Mouse (Mus musculus) heart, embryonic 11.5 days (tissue): ENCODE data around the gene Ovca2. TPM values are rescaled to one million over a fixed set of nuclear protein-coding genes. Genes with fewer than 3 reads are reported as not detected.

Experiments used
- ATAC-seq: fragments of 200-750 bp; cut with Nextera tagmentation; replicated peaks from 2 replicates; pipeline ENCODE4 v1.8.0; 2017; ENCODE audit warnings: moderate library complexity; ENCODE audit not compliant: insufficient number of reproducible peaks, low FRiP score, low TSS enrichment
- H3K27ac ChIP-seq: fragments of 300-500 bp; sonication (generic); 2 replicates; pipeline ENCODE4 v1.5.1; 2014; ENCODE audit warnings: mild to moderate bottlenecking, low read depth, low read length
- H3K27me3 ChIP-seq: fragments of 300-500 bp; sonication (generic); 2 replicates; pipeline ENCODE4 v1.6.1; 2014; ENCODE audit warnings: mild to moderate bottlenecking, low read length, mixed read lengths; ENCODE audit not compliant: control insufficient read depth, insufficient read depth
- H3K36me3 ChIP-seq: fragments of 300-500 bp; sonication (generic); 2 replicates; pipeline ENCODE4 v1.6.1; 2014; ENCODE audit warnings: mild to moderate bottlenecking, low read length, moderate library complexity, mixed read lengths; ENCODE audit not compliant: control insufficient read depth, insufficient read depth
- H3K4me1 ChIP-seq: fragments of 300-500 bp; sonication (generic); 2 replicates; pipeline ENCODE4 v1.6.1; 2014; ENCODE audit warnings: low read length; ENCODE audit not compliant: control insufficient read depth, insufficient read depth
- H3K4me2 ChIP-seq: fragments of 300-500 bp; sonication (generic); 2 replicates; pipeline ENCODE4 v1.6.1; 2014; ENCODE audit warnings: mild to moderate bottlenecking, moderate library complexity
- H3K4me3 ChIP-seq: fragments of 300-500 bp; sonication (generic); 2 replicates; pipeline ENCODE4 v1.5.1; 2014; ENCODE audit warnings: low read depth, low read length
- H3K9ac ChIP-seq: fragments of 300-500 bp; sonication (generic); 2 replicates; pipeline ENCODE4 v1.6.1; 2014; ENCODE audit warnings: mild to moderate bottlenecking, low read depth, low read length, moderate library complexity
- H3K9me3 ChIP-seq: fragments of 300-500 bp; sonication (generic); replicated peaks from 2 replicates; pipeline ENCODE4 v1.6.1; 2016; ENCODE audit warnings: low read length; ENCODE audit not compliant: control insufficient read depth
- WGBS: fragments of 180-500 bp; shearing (Covaris S2); extraction: QIAGEN DNeasy Blood & Tissue Kit; methylation state at CpG from one replicate; pipeline ENCODE4 v1.1.7; 2014; ENCODE audit not compliant: insufficient replicate concordance; 5-methylcytosine and 5-hydroxymethylcytosine counted together
- polyA plus RNA-seq: library from polyadenylated mRNA; unstranded; fragments of >200 nt; fragmentation: Nextera tagmentation; extraction: Ambion mirVana; gene quantifications from 2 replicates; pipeline ENCODE4 v1.2.1, GENCODE M21; 2014

Gene Ovca2
- polyA plus RNA-seq, 1 experiment from 2014 or later = 23.4 TPM

DNA sequence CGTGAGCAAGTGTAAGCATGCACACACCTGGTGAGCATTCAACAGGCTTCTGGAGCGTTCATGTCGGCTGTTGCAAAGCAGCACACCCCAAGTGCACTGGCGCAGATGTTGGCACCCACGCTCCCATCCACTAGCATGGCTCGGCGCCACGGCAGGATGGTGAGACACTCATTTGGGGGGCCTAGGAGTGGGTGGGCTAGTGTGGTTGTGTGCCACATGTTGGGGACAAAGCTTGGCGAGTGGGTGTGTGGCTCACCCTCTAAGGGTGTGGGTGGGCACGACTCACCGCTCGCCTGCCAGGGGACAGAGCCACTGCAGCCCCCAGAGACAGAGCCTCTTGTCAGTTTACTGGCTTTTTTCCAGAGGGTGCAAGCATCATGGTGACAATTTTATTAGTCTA, 22.3 kb upstream of the Ovca2 start:
- Histone ChIP-seq H3K4me2 (no peak overlapping the region), H3K9ac (no peak overlapping the region), H3K4me3 (no peak overlapping the region), H3K27me3 (peaks cover 15% of the 10 kb centered on the region), H3K27ac (no peak overlapping the region), H3K36me3 (no peaks in the 10 kb centered on the region), H3K9me3 (no peaks in the 10 kb centered on the region), H3K4me1 (peaks cover 38% of the 10 kb centered on the region)
- no peak for ATAC-seq
- WGBS = 90% methylated on average over 12 of the region's 12 CpGs

DNA sequence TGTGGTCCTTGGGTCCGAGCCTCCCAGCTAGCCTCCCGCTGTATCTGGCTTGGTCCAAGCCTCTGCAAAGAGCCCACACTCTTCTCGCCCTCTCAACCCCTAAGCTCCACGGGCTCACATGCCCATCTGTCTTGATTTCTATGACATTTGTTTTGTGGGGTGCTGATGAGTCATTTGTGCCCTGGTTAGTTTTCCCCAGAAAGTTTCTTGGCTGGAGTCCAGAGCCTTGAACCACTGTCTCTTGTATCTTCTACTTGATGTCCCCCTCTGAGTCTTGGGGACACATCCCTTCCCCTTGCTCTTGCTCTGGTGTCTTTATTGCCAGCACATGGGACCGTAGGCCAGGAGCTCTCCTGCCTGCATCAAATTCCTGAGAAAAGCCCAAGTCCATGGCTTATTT, 21.3 kb upstream of the Ovca2 start:
- H3K9me3 ChIP-seq = no peaks in the 10 kb centered on the region
- WGBS = 84% methylated on average over 5 of the region's 5 CpGs
- no peak overlapping the region for H3K9ac ChIP-seq
- no peak overlapping the region for H3K27ac ChIP-seq
- H3K27me3 ChIP-seq = peaks cover 25% of the 10 kb centered on the region
- H3K4me3 ChIP-seq = no peak overlapping the region
- H3K4me1 ChIP-seq = peaks cover 42% of the 10 kb centered on the region
- H3K4me2 ChIP-seq = no peak overlapping the region
- no peaks in the 10 kb centered on the region for H3K36me3 ChIP-seq
- no peak for ATAC-seq

DNA sequence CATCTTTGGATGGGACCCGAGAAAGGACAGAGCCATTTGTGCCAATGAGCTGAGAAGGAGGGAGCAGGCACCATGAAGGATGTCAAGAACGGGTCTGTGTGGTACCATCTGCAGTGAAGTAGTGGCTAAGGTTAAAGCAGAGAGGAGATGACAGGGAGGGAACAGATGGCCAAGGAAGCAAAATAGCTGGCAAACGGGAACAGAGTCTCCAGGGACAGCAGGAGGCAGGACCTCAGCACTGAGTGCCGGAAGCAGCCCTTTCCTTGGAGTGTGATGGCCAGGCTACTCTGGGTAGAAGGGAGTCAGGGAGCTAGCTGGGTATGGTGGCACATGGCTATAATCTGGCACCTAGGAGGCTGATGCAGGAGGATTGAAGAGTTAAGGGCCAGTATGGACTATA, 20.2 kb upstream of the Ovca2 start:
- no peaks in the 10 kb centered on the region for H3K9me3 ChIP-seq
- no peak overlapping the region for H3K4me2 ChIP-seq
- no peak overlapping the region for H3K27ac ChIP-seq
- H3K9ac ChIP-seq = no peak overlapping the region
- no peak for ATAC-seq
- H3K4me3 ChIP-seq = no peak overlapping the region
- peaks cover 38% of the 10 kb centered on the region for H3K4me1 ChIP-seq
- 69% methylated on average over 4 of the region's 4 CpGs for WGBS
- no peaks in the 10 kb centered on the region for H3K36me3 ChIP-seq
- peaks cover 36% of the 10 kb centered on the region for H3K27me3 ChIP-seq

DNA sequence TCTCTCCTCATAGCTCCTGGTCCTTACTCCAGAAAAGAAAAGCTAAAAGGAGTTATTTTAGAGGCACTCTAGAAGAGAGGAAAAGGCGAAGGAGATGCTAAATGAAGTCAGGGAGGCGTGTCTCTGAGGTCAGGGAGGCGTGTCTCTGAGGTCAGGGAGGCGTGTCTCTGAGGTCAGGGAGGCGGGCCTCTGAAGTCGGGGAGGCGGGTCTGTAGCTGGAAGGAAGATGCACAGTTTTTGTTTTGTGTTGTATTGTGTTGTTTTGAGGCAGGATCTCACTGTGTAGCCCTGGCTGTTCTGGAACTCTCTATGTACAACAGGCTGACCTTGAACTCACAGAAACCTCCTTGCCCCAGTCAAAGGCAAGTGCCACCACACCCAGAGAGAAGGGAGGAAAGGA, 19.3 kb upstream of the Ovca2 start:
- Histone ChIP-seq H3K4me2 (no peak overlapping the region), H3K4me1 (peaks cover 33% of the 10 kb centered on the region), H3K36me3 (no peaks in the 10 kb centered on the region), H3K27ac (no peak overlapping the region), H3K27me3 (peaks cover 43% of the 10 kb centered on the region), H3K9ac (no peak overlapping the region), H3K9me3 (no peaks in the 10 kb centered on the region), H3K4me3 (no peak overlapping the region)
- ATAC-seq = no peak
- 46% methylated on average over 7 of the region's 7 CpGs for WGBS

DNA sequence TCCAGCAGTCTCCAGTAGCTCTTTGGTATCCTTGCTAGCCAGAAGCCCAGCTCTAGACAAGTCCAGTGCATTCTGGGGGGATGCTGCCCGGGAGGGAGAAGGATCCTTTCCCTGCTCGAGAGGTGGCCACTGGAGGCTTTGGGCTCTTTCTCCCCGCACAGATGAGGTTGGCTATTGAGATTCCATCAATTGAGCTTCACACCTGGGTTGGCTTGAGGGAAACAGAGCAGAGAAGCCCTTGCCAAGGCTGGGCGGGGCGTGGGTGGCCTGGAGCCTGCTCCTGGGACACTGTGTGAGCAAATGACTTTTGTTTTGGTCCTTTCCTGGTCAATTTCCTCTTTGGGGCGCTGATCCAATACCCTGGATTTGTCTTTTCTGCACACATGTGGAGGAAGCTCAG, 17.5 kb upstream of the Ovca2 start:
- ATAC-seq = no peak
- peaks cover 36% of the 10 kb centered on the region for H3K4me1 ChIP-seq
- H3K4me2 ChIP-seq = no peak overlapping the region
- peaks cover 53% of the 10 kb centered on the region for H3K27me3 ChIP-seq
- WGBS = 54% methylated on average over 6 of the region's 6 CpGs
- H3K4me3 ChIP-seq = no peak overlapping the region
- no peak overlapping the region; the same call in 1 of the 2 replicates for H3K27ac ChIP-seq
- H3K9ac ChIP-seq = no peak overlapping the region
- no peaks in the 10 kb centered on the region for H3K36me3 ChIP-seq
- H3K9me3 ChIP-seq = no peaks in the 10 kb centered on the region

DNA sequence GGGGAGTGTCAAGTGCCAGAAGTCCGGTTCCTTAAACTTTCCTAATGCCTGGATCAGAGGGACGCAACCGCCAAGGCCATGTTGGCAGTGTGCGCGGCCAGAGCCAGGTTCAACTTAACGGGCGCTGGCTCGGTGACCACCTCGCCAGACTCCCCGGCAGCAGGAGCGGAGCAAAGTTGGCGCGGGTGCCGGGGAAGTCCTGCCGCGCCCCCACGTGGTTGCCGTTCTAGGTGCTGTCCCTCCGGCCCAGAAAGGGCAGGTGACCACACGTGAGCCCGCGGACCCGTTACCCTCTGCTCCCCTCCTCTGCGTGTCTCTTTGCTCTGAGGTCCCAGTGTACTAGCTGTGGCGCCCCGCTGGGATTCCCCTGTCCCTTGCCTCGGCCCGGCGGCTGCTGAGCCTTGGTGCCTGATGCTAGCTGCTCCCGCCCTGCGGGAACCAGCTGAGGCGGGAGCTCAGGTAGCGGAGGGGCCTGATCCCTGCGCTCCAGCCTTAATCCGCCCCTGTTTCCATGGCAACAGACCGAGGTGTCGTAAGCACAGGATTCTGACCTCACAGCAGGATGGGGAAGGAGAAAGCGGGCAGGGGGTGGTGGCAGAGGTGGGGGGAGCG, 16.3 kb upstream of the Ovca2 start:
- H3K9ac ChIP-seq = peak overlapping the region; percentile 78
- no peaks in the 10 kb centered on the region for H3K36me3 ChIP-seq
- H3K4me3 ChIP-seq = peak overlapping the region; percentile 51
- 0 out of 2 replicates have a peak, but pooled peaks have one; percentile 23 for ATAC-seq
- H3K27ac ChIP-seq = no peak overlapping the region
- H3K4me2 ChIP-seq = peak overlapping the region; percentile 81
- H3K9me3 ChIP-seq = no peaks in the 10 kb centered on the region
- H3K4me1 ChIP-seq = peaks cover 35% of the 10 kb centered on the region
- peaks cover 53% of the 10 kb centered on the region for H3K27me3 ChIP-seq
- 1% methylated on average over 39 of the region's 39 CpGs for WGBS

DNA sequence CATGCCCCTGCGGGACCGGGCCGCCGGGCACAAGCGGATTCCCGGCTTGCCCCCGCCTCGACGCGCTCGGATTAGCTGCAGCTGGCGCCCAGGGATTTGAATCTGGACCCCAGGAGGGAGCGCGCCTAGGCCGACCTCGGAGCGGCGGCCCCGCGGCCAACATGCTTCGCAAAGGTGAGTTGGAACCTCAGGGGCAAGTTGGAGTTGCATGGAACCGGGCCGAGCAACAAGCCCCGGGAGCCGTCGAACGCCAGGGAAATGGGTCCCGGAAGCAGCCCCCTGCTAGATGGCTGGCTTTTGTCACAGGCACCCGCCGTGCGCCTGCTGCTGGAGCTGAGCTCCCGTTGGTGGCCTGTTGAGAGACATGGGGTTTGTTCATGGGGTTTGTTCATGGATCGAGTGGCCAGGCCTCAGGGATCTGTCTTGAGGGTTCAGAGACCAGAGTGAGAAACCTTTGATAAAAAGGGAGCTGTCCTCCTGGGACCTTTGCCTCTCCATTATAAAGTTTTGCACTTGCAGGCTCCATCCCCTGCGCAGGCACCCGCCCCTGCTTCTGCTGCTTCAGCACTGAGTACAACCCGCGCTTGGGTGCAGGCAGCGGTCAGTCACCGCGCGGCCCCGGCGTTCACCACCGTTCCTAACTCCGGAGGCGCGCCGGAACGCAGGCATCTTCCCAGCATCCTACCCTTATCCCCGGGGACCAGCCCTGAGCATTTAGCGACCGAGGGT, 15.7 kb upstream of the Ovca2 start:
- no peaks in the 10 kb centered on the region for H3K36me3 ChIP-seq
- H3K27ac ChIP-seq = peak overlapping the region; percentile 62
- WGBS = under 1% methylated on average over 52 of the region's 52 CpGs
- peaks cover 53% of the 10 kb centered on the region for H3K27me3 ChIP-seq
- ATAC-seq = no peak
- H3K9me3 ChIP-seq = no peaks in the 10 kb centered on the region
- peak overlapping the region; percentile 51 for H3K4me3 ChIP-seq
- peak overlapping the region; percentile 81 for H3K4me2 ChIP-seq
- peaks cover 38% of the 10 kb centered on the region for H3K4me1 ChIP-seq
- peak overlapping the region; percentile 78 for H3K9ac ChIP-seq

DNA sequence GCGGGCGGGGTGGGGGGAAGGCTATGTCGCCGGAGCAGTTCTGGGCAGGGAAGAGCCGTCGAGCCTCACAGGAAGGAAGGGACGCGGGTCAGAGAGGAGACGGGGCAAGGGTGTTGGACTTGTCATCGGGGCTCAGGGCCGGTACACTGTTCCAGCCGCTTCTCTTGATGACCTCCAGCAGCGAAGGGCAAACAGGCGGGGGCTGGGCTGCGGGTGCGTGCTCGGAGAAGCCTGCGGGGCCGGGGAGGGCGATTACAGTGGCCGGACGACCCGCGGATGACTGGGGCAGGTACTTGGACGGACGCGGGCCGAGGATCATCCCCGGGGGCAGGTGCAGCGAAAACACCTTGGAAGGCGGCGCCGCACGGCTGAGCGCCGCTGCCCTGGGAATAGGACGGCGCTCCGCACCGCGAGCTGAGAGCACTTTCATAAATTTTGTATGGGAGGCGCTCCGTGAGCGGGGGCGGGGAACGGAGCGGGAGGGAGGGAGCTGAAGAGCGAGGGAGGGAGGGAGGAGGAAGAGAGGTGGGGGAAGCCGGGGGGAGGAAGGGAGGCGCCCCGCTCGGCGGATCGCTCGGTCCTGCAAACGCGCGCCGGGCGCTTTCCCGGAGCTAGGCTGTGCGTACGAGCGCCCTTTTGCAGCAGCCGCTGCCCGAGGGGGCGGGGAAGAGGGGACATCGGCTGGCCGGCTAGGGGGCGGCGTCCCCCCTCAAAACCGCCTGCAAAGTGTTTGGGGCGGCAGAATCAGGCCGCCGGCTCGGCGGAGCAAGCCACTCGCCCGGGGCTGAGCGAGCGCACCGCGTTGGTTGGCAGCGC, 14.8 kb upstream of the Ovca2 start, which contains the start of gene Rtn4rl1:
Gene Rtn4rl1, plus strand, starts transcription at position 528 of the 816 bp plus-strand sequence.
- ATAC-seq = no peak
- no peaks in the 10 kb centered on the region for H3K36me3 ChIP-seq
- H3K9me3 ChIP-seq = no peaks in the 10 kb centered on the region
- peak within 1 kb of the TSS; percentile 62 for H3K27ac ChIP-seq
- H3K4me2 ChIP-seq = peak within 1 kb of the TSS; percentile 81
- H3K4me3 ChIP-seq = peak within 1 kb of the TSS; percentile 51
- H3K27me3 ChIP-seq = peaks cover 53% of the 10 kb centered on the region
- peaks cover 41% of the 10 kb centered on the region for H3K4me1 ChIP-seq
- WGBS = 1% methylated on average over 81 of the region's 84 CpGs
- H3K9ac ChIP-seq = peak within 1 kb of the TSS; percentile 78
